Mouse (Mus musculus) right cerebral cortex, postnatal 25 days (tissue): ENCODE results near the gene Tpp2.
"Not testable (repeated sequence)": the region's sequence is repeated elsewhere in the genome, so short reads cannot be mapped to it uniquely, and the experiment has no call there.

Source experiments
- DNase-seq: peaks from one replicate; pipeline ENCODE4 v3.0.0; 2022

Tpp2 gene

GRCm38 (mm10) chr1:44022656-44023055 is 89.2 kb downstream of the Tpp2 start:
- DNase-seq, result no peak

DNA sequence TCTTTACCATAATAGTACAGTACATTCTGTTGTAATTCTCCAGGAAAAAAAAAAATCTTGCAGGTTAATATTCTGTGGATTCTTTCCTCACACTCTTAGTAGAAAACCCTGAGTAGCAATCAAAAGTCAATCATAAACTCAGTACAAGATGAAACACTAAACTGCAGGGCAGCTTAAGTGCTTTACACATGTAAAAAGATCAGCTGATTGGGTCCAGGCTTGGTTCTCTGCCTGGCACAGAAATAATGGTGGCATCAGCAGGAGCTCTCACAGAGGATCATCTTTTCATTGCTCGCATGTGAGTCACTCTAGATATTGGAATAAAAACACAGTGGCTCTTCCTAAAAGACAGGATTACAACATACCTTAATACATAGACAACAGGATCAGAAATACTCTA is 94.2 kb downstream of the Tpp2 start:
- DNase-seq, result no peak

GRCm38 (mm10) chr1:44032213-44032612 is 98.8 kb downstream of the Tpp2 start:
- no peak for DNase-seq

DNA sequence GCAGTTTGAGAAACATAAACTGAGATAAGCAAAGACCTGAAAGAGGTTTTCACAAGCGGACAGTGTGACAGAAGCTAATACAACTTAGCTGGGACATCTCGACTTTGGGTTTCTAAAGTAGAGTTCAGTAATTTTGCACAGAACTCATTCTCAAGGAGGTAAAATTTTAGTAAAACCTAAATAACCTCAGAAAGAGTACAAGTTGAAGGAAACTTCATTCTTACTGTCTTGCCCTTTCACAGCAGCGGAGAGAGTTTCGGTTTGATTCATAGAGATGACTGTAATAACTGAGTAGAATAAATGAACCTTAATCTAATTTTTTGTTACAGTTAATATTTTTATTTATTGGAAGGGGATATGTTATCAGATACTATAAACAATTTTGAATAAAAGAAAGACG is 99.5 kb downstream of the Tpp2 start:
- no peak for DNase-seq

DNA sequence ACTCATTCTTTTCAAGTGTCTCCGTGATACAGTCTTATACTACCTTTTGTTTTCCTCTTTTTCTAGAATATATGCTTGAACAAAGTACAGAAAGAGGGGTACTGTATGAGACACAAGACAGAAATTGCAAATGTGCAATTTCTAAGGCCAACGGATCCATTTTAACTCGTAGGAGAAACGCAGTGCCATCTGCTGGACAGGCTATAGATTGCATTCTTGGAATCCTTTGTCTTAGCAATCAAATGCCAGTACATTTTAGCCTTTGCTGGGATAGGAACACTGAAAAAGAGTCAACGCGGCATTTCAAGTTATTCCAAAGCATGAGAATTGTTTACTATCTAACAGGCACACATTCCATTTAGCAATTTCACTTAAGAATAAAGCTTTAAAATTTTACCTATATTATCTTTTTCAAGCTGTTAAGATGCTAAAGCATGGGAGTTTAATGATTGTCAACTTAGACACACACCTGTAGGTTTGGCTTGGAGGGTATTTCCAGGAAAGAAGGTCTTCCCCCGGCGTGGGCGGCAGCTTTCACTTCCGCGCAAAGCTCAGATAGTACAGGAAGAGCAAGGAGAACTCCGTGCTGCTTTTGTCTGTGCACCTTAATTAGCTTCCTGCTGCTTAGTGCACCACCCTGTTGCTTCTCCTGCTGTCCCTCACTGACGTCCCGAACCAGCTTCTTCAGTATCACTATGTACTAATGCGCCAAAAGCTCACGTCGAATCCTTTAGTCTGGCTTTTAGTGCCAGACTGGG is 108.5 kb downstream of the Tpp2 start:
- DNase-seq, result peak; percentile 35

DNA sequence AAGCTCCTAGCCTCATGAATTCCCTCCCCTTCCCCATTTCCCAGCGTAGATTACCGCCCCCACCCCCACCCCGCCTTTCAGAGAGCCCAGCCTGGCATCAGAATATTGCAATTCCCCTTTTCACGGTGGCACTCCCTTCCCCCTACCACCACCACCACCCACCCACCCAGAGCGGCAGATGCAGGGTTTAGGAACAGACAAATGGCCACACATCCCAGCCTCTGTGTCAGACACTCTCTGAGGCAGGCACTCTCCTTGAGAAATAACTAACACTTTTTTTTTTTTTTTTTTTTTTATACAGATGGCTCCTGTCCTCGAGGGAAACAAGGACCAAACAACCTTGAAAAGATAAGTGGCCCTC is 109.1 kb downstream of the Tpp2 start:
- no peak for DNase-seq

- not testable (repeated sequence) for DNase-seq
Measured at GRCm38 (mm10) chr1:44045689-44046088, 112.2 kb downstream of the Tpp2 start.

- DNase-seq, result no peak
Measured at GRCm38 (mm10) chr1:44046556-44046955, 113.1 kb downstream of the Tpp2 start.
